Mouse (Mus musculus): ENCODE measurements around the gene Lgals3.
"Not testable (repeated sequence)": the region's sequence is repeated elsewhere in the genome, so short reads cannot be mapped to it uniquely, and the experiment has no call there.

Lgals3 gene

DNA sequence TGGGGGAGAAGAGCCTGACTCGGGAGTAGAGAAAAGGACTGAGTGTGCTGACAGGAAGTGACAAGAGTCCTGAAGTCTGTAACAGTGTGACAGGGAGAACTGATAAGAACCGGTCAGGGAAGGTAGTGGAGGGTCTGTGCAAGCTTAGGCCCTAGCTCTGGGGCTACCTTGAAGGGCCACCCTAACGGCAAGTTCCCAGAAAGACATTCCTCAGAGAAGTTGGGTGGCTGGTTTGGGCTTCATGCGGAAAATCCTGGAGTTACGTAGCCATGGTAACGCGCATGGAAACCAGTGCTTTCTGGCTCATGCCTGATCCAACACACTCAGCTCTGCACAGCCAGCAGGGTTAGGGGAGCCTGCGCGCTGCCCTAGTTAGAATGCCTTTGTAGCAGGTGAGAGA is at the start of gene Lgals3:
Gene Lgals3 (plus strand): TSS at position 291 of the 400 bp plus-strand sequence.
- DNase-seq (ENCODE audit: low read depth, low spot score), result peak; percentile 36

DNA sequence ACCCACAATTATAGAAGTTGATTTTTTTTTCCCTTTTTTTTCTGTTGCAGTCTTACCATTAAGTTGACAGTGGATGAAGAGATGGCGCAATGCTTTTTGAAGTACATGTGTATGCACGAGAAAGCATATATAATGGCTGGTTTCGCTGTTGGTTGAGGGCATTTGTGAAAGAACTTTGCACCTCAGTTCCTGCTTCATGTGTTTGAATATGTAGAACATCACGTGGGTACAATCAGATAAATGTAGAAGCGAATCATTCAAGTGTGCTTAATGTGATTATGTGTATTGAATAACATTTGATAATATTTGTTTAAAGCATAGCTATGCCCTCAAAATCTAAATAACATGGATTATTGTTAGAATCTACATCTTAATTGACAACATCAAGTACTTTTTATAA is 48.2 kb upstream of the Lgals3 start:
- no peak for DNase-seq (ENCODE audit: low read depth, low spot score)

DNA sequence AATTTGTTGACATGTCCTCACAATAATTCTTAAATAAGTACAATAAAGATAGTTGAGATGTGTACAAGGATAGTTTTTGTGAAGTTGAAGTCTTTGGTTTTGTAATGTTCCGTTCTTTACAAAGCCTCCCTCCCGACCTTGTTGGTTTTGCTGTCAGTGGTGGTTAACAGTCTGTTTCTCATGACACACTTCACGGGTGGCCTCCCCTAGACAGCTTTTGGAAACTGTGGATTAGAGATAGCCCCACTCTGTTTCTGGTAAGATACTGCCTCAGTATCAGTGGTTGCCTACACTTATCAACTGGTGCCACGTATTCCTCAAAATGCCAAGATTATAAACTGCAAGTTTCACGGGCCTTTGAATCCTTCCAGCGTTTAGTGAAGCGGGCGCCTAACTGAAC is 46.0 kb upstream of the Lgals3 start:
- DNase-seq (ENCODE audit: low read depth, low spot score), result not testable (repeated sequence)

DNA sequence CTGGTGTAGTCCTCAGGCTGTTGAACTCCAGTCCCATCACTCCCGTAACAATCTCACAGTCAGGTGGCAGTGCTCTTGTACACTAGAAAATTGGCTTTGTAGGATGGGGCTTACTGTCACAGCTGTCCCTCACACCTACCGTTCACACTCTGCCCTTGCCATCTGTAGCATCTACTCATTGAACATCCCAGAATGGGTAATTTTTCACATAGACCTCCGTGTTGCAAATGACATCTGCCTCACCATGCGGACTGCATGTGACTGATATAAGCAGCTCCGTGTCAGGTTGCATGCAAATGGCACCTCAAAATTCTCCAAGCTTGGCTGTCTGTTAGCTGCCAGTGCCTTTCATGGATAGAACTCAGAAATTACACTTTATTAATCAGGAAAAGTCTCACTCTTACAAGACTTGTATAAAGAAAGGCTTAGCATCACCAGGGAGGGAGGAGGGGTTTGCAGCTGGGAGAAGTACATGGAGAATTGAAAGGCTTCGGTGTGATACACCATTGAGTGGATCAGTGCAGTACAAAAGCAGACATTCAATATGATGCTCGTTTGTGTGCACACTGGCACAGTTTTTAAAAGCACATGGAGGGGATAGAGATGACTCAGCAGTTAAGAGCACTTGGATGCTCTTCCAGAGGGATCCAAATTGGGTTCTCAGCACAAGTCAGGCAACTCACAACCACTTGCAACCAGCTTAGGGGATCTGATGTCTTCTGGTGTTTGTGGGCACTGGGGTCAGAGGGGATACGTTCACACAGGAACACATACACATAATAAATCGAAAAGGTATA is 41.4 kb upstream of the Lgals3 start:
- DNase-seq (ENCODE audit: low read depth, low spot score), result no peak

DNA sequence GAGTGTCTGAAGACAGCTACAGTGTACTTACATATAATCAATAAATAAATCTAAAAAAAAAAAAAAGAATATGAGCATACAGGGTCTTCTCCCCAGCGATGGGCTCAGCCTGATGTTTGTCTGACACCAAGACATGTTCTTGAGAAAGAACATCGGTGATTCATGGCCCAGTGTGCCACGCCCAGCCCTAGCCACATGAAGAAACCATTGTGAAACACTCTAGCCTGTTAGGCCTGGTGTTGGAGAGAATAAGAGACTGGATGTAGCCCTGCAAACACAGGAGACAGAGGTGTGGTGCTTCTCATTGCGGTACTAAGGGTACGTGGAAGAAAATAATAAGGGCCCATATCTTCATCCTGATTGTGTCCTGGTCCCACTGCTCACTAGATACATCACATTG is 40.2 kb upstream of the Lgals3 start:
- no peak for DNase-seq (ENCODE audit: low read depth, low spot score)

DNA sequence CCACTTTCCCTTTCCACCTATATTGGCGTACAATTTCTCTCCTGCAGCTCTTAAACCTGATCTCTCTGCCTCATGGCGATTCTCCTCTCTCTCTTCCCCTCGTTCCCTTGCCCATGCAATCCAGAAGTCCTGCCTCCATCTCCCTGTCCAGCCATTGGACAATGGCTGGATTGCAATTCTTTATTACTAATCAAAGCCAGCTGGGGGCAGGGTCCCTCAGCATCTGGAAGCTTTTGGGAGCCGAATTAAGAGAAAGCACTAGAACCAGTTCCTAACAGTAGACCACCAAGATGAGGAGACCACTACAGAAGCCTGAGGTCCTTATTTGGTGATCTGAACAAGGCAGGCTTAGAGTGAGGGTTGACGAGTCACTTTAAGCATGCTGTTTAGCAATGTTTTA is 35.6 kb upstream of the Lgals3 start:
- no peak for DNase-seq (ENCODE audit: low read depth, low spot score)

DNA sequence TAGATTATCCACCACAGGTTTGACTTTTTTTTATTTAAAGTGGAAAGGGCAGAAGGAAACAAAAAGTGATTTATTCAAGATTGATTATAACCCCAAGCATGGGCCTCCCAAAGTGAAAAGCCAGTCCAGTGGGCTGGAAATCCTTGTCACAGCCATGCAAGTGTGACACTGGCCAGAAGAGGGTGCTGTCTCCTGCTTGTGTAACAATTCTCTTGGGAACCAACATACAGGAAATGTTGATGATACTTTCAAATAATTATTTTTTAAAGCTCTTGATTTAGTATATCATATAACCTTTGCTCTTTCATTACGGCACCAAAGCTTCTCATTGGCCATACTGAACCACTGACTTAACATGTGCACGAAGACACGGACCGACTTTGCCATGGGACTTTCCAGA is 32.7 kb upstream of the Lgals3 start:
- DNase-seq (ENCODE audit: low read depth, low spot score), result peak; percentile 16

DNA sequence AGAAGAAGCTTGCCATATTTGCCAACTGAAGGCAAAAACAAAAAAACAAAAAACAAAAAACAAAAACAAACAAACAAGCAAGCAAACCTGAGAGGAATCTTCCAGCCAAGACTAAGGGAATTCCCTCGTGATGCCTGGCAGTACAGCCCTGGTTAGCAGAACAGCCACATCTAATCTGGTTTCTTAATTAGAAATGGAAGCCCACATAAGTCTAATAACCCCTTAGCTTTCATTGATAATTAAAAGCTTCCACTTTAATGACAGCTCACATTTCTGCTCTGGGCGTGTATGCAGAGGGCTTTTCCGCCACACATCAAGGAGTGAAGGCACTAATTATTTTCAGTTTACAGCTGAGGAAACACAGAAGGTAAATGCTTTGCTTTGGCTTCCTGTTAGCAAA is 32.3 kb upstream of the Lgals3 start:
- DNase-seq (ENCODE audit: low read depth, low spot score), result no peak

DNA sequence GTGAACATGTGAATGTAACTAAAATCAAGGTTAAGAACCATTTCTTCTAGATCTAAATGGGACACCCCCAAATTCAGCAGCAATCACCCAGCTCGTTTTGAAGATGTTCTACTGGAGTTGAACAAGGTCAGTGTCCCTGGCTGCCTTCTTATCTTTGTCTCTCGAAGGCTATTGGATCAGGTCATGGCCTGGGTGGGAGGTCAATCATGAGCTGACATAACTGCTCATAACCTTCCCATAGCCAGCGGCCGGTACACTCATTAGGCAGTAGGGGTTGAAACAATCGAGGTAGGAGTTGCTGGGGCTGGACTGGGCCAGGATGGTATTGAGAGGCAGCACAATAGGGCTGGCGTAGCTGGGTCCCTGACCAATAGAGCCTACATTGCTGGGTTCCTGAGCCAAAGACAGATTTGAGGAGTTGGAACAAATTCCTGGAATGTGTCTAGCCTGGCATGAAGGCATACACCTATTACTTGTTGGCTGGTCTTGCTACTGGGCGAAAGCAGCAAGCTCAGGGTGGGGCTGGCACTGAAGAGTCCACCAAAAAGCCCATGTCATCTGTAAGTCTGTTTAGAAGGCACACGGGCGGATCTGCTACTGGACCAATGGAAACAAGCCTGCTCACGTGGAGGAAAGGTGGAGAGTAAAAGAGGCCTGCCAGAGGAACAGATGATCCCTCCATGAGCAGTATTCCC is 27.2 kb upstream of the Lgals3 start:
- no peak for DNase-seq (ENCODE audit: low read depth, low spot score)

DNA sequence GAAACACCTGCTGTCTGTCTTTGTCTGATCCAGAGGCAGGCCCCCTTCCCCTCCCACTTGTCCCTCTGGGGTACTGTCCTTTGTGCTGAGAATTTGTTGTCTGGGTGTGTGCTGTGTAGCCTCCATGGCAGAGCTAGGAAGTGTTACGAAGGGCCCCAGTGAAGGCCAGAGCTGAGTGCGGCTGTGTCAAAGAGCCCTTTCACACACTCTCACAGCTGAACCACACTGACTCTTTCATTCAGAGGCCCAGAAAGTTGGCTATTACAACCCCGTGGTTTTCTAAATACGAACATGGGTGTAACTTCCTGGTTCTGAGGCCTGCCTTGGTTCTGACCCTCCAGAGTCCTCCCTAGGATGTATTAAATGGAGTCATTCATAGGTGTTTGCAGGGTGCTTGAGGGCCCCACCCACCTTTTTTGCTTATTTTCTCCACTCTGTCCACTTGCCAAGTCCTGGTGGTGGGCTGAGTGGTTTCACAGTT is 25.7 kb upstream of the Lgals3 start:
- DNase-seq (ENCODE audit: low read depth, low spot score), result no peak

DNA sequence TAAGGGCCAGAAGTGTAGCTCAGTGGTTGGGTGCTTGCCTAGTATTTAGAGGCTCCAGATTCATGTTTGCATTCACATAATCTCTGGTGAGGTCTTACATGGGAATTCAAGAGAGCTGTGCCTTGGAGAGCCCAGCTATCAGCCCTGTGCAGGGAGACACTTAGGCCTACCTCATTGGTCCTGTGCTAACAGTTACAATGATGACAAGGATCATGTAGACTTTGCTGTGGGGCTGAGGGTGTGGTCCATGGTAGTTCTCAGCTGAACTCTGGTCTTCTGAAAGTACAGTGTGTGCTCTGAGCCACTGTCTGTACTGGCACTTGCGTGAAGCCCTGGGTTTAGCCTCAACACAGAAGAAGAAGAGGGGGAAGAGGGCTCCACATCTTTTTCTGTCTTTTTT is 20.8 kb upstream of the Lgals3 start:
- no peak for DNase-seq (ENCODE audit: low read depth, low spot score)

DNA sequence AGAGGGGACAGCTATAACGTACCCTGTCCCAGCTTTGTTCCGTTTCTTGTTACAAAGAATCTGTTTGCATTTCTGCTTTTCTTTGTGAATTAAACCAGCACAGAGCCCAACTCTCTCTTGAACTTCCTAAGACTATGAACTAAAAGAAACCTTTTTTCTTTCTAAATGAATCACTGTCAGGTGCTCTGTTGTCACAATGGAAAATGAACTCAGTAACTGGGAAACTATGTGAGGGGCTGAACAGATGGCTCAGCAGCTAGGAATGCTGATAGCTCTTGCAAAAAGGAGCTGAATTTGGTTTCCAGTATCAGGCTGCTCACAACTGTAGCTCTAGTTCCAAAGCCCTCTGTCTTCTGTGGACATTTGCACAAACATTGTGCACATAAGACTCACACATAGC is 16.6 kb upstream of the Lgals3 start:
- no peak for DNase-seq (ENCODE audit: low read depth, low spot score)

DNA sequence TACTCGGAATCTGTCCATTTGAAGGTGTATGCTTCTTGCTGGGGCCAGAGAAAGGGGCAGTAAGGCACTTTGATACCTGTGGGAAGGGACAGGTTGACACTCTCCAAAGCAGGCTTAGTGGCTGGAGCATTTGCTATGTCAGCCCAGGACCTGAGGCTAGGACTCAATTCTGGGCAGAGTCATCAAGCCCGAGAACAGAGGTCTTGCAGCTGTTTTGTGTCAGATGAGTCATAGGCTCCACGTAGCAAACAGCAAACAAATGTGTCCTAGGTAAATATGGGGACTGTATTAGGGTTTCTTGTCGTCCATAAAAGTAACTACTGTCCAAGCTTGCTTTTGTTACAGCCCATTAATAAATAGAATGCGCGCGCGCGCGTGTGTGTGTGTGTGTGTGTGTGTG is 15.3 kb upstream of the Lgals3 start:
- DNase-seq (ENCODE audit: low read depth, low spot score), result no peak

DNA sequence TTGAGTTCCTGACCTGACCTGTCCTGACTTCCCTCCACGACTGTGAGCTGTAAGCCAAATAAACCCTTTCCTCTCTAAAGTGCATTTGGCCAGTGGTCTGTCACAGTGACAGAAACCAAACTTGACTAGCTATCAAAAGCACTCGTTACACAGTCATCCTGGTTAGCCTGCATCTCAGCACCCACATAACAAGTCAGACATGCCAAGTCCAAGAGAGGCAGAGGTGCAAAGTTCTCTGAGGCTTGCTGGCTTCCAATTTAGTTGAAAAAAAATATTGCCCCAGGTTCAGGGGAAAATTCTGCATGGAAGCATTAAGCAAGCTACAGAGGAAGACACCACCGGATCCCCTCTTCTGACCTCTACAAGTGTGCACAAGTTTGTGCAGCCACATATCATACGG is 14.3 kb upstream of the Lgals3 start:
- DNase-seq (ENCODE audit: low read depth, low spot score), result no peak

DNA sequence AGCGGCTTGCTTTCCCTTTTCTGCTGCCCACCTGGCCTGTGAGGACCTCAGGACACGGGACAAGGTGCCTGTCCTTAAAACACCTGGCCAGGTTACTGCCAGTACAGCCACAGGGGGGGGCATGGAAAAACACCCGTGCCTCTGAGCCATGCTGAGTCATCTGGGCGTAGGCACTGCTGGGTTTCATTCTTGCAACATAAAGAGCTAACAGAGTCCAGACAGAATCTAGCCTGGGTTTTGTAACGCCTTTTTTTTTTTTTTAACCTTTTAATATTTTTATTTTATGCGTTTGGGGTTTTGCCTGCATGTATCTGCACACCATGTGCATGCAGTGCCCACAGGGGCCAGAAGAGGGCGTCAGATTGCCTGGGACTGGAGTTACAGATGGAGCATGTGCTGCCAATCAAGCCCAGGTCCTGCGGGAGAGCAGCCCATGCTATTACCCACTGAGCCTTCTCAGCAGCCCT is 13.4 kb upstream of the Lgals3 start:
- no peak for DNase-seq (ENCODE audit: low read depth, low spot score)

DNA sequence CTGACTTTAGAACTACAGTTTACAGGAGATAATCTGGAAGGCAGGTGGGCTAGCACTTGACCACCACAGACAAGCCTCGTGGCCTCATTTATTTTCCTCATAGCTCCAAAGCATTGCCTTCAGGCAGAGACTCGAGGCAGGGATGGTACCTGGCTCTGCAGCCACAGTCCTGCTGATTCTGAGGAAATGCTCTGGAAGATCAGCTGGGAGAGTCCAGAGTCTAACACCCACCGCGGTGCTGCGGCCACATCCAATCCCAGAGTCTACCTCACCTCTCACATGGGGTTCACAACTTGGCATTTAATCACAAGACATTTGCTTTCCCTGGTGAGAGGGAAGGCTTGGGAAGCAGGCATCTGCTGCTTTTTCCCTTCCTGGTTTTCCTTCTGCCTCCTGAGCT is 12.6 kb upstream of the Lgals3 start:
- no peak for DNase-seq (ENCODE audit: low read depth, low spot score)

DNA sequence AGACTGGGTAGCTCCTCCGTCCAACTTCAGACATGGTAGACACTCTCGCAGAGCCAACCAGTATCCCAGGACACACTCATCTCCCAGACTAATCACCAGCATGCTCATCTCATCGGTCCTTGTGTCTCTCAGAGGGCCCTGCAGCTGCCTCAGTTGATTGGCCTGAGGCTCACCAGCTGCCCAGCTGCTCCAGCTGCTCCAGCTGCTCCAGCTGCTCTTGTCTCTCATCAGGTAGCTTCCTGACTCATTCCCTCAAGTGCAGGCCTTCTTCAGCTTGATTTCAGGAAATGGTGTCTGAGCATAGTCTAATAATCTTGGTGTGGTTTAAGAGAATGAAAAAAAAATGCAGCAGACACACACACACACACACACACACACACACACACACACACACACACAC is 10.9 kb upstream of the Lgals3 start:
- DNase-seq (ENCODE audit: low read depth, low spot score), result no peak

DNA sequence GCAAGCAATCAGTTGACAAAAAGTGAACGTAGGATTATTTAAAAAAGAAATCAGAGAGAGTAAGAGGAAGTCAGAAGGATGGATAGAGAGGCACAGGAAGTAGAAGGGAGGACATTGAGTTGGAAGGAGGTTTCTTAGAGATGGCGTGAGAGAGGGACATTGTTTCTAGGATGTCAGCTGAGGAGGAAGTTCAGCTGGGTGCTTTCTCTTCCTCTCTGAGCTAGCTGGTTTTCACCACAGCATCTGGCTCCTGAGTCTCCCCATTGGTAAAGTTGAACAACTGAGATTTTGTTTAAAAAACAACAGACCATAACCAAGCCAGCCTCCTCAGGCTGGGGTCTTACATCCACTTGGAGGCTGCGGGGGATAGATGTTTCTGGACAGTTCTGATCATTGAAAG is 7.9 kb upstream of the Lgals3 start:
- no peak for DNase-seq (ENCODE audit: low read depth, low spot score)

DNA sequence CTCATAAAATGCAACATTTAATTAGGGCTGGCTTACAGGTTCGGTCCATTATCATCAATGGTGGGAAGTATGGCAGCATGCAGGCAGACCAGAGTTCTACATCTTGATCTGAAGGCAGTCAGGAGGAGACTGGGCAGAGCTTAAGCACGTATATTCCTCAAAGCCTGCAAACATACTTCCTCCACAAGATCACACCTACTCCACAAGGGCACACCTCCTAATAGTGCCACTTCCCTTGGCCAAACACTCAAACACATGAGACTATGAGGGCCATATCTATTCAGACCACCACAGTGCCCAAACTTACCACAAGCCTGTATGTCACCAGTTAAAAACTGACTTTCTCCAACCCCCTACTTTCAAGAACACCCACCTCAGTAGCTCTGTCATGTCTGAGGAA is 6.1 kb upstream of the Lgals3 start:
- no peak for DNase-seq (ENCODE audit: low read depth, low spot score)

DNA sequence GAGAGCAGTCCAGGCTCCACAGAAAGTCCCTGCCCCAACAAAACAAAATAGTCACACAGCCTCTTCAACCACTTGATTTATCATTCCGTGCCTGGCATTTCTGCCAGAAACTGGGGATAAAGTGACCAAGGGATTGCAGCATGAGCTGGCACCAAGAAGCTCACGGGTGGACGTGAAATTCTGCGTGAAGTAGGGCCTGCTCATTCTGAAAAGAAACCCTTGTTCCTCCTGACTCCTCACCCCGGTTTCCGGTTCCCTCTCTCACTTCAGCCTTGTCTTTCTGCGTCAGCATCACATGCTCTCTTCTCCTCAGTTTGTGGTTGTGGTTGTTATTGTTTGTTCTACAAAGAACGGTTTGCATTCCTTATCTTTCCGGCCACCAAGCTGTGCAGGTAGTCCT is 5.7 kb upstream of the Lgals3 start:
- DNase-seq (ENCODE audit: low read depth, low spot score), result no peak

DNA sequence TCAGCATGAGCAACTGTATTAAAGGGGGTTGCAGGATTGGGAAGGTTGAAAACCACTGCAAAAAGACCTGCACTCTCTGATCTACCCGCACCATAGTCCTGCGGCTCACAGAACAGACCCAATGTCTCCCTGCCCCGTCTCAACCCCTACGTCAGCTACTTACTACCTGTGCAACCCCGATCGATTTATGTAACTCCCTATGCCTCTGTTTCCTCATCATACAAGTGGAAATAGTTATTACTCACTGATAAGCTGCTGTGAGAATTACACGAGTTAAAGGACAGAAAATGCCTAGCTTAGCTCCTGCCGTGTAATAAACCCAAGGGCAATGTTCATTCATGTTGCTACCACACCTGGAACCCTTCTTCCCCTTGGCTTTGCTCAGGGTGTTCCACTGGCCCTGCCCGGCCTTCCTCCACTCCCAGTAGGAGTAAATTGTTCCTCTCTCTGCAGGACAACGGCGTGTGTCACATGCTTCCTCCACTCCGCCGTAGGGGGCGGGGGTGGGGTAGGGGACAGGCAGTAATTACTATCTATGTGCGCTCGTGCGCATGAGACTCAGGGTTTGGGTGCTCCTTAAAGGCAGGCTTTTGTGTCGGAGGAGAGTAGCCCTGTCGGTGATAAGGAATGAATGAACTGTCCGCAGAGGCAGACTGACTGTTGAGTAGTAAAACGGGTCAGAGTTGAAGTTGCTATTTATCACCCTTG is 2.7 kb upstream of the Lgals3 start:
- DNase-seq (ENCODE audit: low read depth, low spot score), result no peak

DNA sequence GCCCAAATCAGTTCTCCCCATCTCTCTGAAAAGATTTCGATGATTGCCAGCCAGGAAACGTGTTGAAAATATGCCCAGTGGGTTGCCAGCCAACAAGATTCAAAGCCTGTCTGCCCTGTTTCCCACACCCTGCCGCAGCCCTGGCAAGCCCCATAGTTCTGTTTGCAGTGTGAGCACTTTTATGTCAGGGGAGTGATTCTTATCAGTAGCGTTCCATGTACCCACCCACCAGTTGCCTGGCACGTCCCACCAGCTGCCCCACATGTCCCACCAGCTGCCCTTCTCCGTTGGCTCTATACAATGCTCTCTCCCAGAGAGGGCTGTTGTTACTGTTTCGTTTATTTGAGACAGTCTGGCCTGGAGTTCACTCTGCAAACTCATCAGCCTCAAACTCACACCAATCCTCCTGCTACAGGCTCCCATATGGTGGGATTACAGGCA is 650 bp upstream of the Lgals3 start:
- DNase-seq (ENCODE audit: low read depth, low spot score), result no peak
